Mouse (Mus musculus) ES-Bruce4 (cell line): ENCODE data around the gene Cdk5r1.

ENCODE experiments used
- CTCF ChIP-seq: IDR thresholded peaks from one replicate; pipeline ENCODE4 v1.8.1; 2011; ENCODE audit warnings: low read depth, low read length
- EP300 ChIP-seq: IDR thresholded peaks from 2 replicates; pipeline ENCODE4 v1.6.1; 2011; ENCODE audit warnings: low read depth, low read length; ENCODE audit not compliant: insufficient read depth
- POLR2A ChIP-seq: IDR thresholded peaks from one replicate; pipeline ENCODE4 v1.8.1; 2011; ENCODE audit warnings: low read length; ENCODE audit not compliant: insufficient read depth

- no peak for TF ChIP-seq POLR2A
- no peak for TF ChIP-seq CTCF
- no peak for TF ChIP-seq EP300
Measured at GRCm38 (mm10) chr11:80453198-80453597, 23.6 kb upstream of the Cdk5r1 start.
